Mouse (Mus musculus) adrenal gland, postnatal 0 days (tissue): ENCODE measurements around the gene D330045A20Rik. TPM values are rescaled to one million over a fixed set of nuclear protein-coding genes. Genes with fewer than 3 reads are reported as not detected.

Experiments used
- polyA plus RNA-seq: library from polyadenylated mRNA; unstranded; fragments of >200 nt; fragmentation: Nextera tagmentation; extraction: Ambion mirVana; gene quantifications from 2 replicates; pipeline ENCODE4 v1.2.1, GENCODE M21; 2015

The D330045A20Rik gene
- polyA plus RNA-seq, result 1.6 and 1.7 TPM in 2 replicates

GRCm38 (mm10) chrX:139480022-139480894 lies at the start of gene D330045A20Rik:
TSS of gene D330045A20Rik (plus strand) at chrX:139480367.

GRCm38 (mm10) chrX:139562925-139563461 lies 82.8 kb downstream of the D330045A20Rik start, which contains the start of gene Rnf128:
TSS of gene Rnf128 (plus strand) at chrX:139563316.

Other genes starting within 250 kb of the D330045A20Rik start
- gene Trap1a, start 146.7 kb upstream of the D330045A20Rik start, polyA plus RNA-seq, result 0.11 TPM in 1 of 2 replicates, not detected in the other
- 25.0 and 50.4 TPM in 2 replicates for gene Rnf128, start 82.9 kb downstream of the D330045A20Rik start, polyA plus RNA-seq
- 1.4 and 2.0 TPM in 2 replicates for gene Tbc1d8b, start 204.6 kb downstream of the D330045A20Rik start, polyA plus RNA-seq
- not detected in 2 replicates for gene Gm15013, start 234.1 kb downstream of the D330045A20Rik start, polyA plus RNA-seq